Mouse (Mus musculus) liver, adult 2 months (tissue): ENCODE measurements around the gene Mup4. TPM values are rescaled to one million over a fixed set of nuclear protein-coding genes. Genes with fewer than 3 reads are reported as not detected.

ENCODE experiments used
- DNase-seq: peaks from one replicate; pipeline ENCODE4 v3.0.0-alpha.2; 2011; ENCODE audit warnings: low read depth, low spot score; ENCODE audit errors: extremely low read depth
- H3K27ac ChIP-seq: fragments of 200-500 bp; replicated peaks from 2 replicates; pipeline ENCODE4 v1.5.1; 2012; ENCODE audit warnings: low read depth, mild to moderate bottlenecking, control low read depth, inconsistent platforms, low read length; ENCODE audit not compliant: insufficient read depth
- H3K27me3 ChIP-seq: fragments of 200-500 bp; 2 replicates; pipeline ENCODE4 v1.6.1; 2012; ENCODE audit warnings: mild to moderate bottlenecking, moderate library complexity, low read length, inconsistent platforms; ENCODE audit not compliant: control insufficient read depth, insufficient read depth
- H3K36me3 ChIP-seq: fragments of 200-500 bp; 2 replicates; pipeline ENCODE4 v1.6.1; 2012; ENCODE audit warnings: low read length, inconsistent platforms; ENCODE audit not compliant: control insufficient read depth, insufficient read depth
- H3K4me1 ChIP-seq: fragments of 200-500 bp; 2 replicates; pipeline ENCODE4 v1.6.1; 2011; ENCODE audit warnings: low read length; ENCODE audit not compliant: control insufficient read depth, insufficient read depth
- H3K4me3 ChIP-seq: fragments of 200-500 bp; 2 replicates; pipeline ENCODE4 v1.5.1; 2011; ENCODE audit warnings: low read depth, mild to moderate bottlenecking, control low read depth, low read length, moderate library complexity; ENCODE audit not compliant: insufficient read depth
- H3K79me2 ChIP-seq: fragments of 200-500 bp; 2 replicates; pipeline ENCODE4 v1.6.1; 2012; ENCODE audit warnings: inconsistent platforms, mild to moderate bottlenecking, low read length, moderate library complexity; ENCODE audit not compliant: control insufficient read depth, insufficient read depth
- H3K9ac ChIP-seq: fragments of 200-500 bp; 2 replicates; pipeline ENCODE4 v1.6.1; 2012; ENCODE audit warnings: low read depth, mild to moderate bottlenecking, control low read depth, inconsistent platforms, low read length
- POLR2A ChIP-seq: fragments of 200-500 bp; IDR thresholded peaks from 2 replicates; pipeline ENCODE4 v1.6.1; 2011; ENCODE audit warnings: low read length, control low read depth; ENCODE audit not compliant: insufficient read depth; ENCODE audit errors: extremely low read depth
- WGBS: fragments of 180-500 bp; shearing (Covaris S2); methylation state at CpG from one replicate; pipeline ENCODE4 v1.1.7; 2018; 5-methylcytosine and 5-hydroxymethylcytosine counted together
- polyA plus RNA-seq: library from polyadenylated mRNA; depleted of rRNA; stranded (reverse); fragments of >200 nt; gene quantifications from 2 replicates; pipeline ENCODE4 v1.2.3, GENCODE M21; 2012; rRNA removed
- total RNA-seq: library from RNA; depleted of rRNA; stranded (reverse); fragments of >200 nt; gene quantifications from 2 replicates; pipeline ENCODE4 v1.2.3, GENCODE M21; 2014; rRNA removed

Gene Mup4
- total and polyA plus RNA-seq, 2 experiments: not detected

GRCm38 (mm10) chr4:59907092-59907491 is 53.4 kb downstream of the Mup4 start:
- H3K27me3 ChIP-seq: no peaks in the 10 kb centered on the region
- H3K36me3 ChIP-seq: no peaks in the 10 kb centered on the region
- no peaks in the 10 kb centered on the region for H3K4me1 ChIP-seq
- WGBS: 53% methylated on average over 6 of the region's 6 CpGs
- H3K9ac ChIP-seq: no peak overlapping the region
- H3K79me2 ChIP-seq: no peaks in the 10 kb centered on the region
- TF ChIP-seq POLR2A: no peak
- H3K4me3 ChIP-seq: no peak overlapping the region
- H3K27ac ChIP-seq: no peak overlapping the region
- no peak for DNase-seq

Other genes with a start within 250 kb of the Mup4 start
- 2.4 and 3.4 TPM in 2 replicates for gene Inip, start 159.1 kb downstream of the Mup4 start, total RNA-seq
- 2.3 and 2.4 TPM in 2 replicates for gene Inip, start 159.1 kb downstream of the Mup4 start, polyA plus RNA-seq
- gene Snx30, start 154.9 kb downstream of the Mup4 start, total RNA-seq: 4.1 and 5.9 TPM in 2 replicates
- gene Snx30, start 154.9 kb downstream of the Mup4 start, polyA plus RNA-seq: 1.4 and 1.6 TPM in 2 replicates
- gene Slc46a2, start 45.7 kb downstream of the Mup4 start, total RNA-seq: not detected in 2 replicates
- not detected in 2 replicates for gene Slc46a2, start 45.7 kb downstream of the Mup4 start, polyA plus RNA-seq
- 0.18 TPM in 1 of 2 replicates, not detected in the other for gene Mup6, start 3.6 kb upstream of the Mup4 start, total RNA-seq
- gene Mup6, start 3.6 kb upstream of the Mup4 start, polyA plus RNA-seq: not detected in 2 replicates
- 2.5 and 19.0 TPM in 2 replicates for gene Mup7, start 109.8 kb upstream of the Mup4 start, total RNA-seq
- gene Mup7, start 109.8 kb upstream of the Mup4 start, polyA plus RNA-seq: 3.2 and 4.4 TPM in 2 replicates
- gene Mup2, start 193.6 kb upstream of the Mup4 start, total RNA-seq: 6.2 and 24.5 TPM in 2 replicates
- 2.6 and 11.4 TPM in 2 replicates for gene Mup2, start 193.6 kb upstream of the Mup4 start, polyA plus RNA-seq